Mouse (Mus musculus): ENCODE results near the gene Olfr523.

The Olfr523 gene

GRCm38 (mm10) chr7:140184206-140184605 lies 11.2 kb downstream of the Olfr523 start:
- no peak for DNase-seq

- peak in 1 of 2 experiments; percentile 18 for DNase-seq
Measured at GRCm38 (mm10) chr7:140186646-140187620, 13.9 kb downstream of the Olfr523 start.

GRCm38 (mm10) chr7:140187721-140188390 lies 14.8 kb downstream of the Olfr523 start:
- no peak for DNase-seq

- no peak for DNase-seq
Measured at GRCm38 (mm10) chr7:140188391-140189328, 15.6 kb downstream of the Olfr523 start.

DNA sequence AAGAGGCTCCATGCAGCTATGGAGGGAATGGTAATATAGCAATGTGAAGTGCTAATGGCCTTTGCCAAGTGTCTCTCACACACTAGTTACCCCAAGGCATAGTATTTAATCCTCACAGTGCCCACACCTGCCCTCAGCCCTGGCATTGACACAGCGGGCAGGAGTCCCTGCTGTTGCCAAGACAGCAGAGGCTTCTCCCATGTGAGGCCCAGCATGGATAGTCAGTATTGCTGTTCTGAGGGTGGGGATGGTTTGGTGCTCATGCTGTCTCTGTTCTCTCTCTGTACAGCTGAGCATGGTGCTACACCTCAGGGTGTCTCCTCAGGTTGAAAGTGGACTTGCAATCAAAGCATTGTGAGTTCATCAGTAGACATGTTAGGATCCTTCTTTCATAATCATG lies 17.4 kb downstream of the Olfr523 start:
- DNase-seq, result no peak

DNA sequence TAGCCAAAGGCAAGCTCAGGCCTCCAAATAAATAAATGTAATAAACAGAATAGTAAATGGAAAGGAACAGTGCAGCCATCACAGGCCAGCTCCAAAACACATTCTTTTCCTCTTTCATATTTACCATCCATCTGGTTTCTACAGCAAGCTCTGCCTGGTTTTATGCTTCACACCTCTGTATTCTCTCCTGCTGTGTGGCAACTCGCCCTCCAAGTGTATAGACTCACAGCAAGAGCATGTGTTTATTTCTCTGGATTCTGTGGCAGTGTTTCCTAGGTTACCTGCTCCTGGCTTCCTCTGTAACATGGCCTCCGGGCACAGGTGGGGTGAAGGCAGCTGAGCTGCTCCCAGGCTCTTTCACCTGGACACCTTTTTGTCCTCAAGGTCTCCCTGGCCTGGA lies 19.4 kb downstream of the Olfr523 start:
- DNase-seq, result no peak

DNA sequence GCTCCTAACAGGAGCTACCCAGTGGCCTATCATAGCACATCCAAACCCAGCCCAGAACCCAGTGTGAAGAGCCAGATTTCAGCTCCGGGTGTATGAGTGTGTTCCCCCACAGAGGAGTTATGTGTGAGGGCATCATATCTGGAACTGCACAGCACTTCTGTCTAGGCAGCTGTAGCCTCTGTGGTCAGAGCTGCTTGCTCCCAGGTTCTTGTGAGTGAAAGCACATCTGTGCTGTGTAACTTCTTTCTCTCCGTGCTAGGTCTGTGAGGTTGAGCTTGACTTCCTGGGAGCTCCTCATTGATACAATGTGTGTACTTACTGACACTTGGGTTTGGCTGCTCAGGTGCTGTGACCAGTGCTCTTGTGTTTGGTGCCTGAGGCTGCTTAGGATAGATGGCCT lies 19.8 kb downstream of the Olfr523 start:
- no peak for DNase-seq

GRCm38 (mm10) chr7:140194031-140194430 lies 21.0 kb downstream of the Olfr523 start:
- DNase-seq, result no peak

DNA sequence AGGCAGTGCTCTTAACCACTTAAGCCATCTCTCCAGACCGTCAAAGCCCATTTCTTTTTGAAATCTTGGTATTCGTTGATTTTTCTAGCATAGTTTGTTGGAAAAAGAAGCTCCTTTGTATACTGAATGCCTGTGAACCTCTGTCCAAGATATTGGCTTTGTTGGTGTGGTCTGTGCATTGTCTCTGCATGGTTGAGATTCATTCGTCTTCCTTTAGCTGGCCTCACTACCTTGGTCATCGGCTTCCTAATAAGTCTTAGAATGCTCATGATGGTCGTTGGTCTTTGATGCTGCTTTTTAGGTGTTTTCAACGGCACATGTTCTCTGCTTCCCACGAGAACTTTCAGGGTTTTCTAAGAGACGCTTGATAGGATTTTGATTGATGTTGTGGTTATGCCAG lies 23.0 kb downstream of the Olfr523 start:
- DNase-seq, result no peak

DNA sequence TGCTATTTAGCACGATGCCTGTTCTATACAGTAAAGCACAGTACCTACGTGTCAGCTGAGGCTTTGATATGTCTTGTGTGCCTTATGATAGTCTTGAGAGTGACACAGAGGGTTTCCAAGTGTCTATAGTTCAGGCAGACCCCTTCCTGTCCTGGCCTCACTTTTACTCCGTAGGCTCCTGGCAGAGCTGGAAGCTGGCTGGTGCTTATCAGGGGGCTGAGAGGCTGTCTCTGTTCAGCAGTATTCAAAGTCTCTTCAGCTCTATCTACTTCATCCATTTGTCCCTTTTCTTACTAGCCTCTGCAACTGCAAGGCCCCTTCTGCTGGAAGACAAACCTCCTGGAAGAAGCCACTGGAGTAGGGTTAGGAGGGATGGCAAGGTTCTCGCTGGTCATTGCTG lies 28.1 kb downstream of the Olfr523 start:
- no peak for DNase-seq

DNA sequence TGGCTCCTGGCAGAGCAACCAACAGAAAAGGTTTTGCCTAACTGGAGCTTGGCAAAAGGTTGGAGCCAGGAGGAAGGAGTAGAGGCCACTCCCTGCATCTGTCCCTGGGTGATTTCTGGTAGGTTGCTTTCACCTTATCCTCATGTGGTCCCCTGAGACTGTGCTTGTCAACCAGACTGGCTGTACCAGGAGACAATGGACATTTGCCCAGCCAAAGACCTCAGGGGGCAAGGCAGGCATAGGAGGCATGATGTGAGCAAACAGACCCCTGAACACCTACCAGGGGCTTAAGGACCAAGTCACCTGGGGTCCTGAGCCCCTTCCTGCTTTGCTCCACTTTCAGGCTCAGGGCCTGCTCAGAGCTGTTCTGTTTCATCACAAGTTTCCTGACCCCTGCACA lies 32.8 kb downstream of the Olfr523 start, which contains the start of gene Olfr524:
Olfr524 (minus strand) TSS at position 101 of the 400 bp plus-strand sequence.
- DNase-seq, result no peak

DNA sequence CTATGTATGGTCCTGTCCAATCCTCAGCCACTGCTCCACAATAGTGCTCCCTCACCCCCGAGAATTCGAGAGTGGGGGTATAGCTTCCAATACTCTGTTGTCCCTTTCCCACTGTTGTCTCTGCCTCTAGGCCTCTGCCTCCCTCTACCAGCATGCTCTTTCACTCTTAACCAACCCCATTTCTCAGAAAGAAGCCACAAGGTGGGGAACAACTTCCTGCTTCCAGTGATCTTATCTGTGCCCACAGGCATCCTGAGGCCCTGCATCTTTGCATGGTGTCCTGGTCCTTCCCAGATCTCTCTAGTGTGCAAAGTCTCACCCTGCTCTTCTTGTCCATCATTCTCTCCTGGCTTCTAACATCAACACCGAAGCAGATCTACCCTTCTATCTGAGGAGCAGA lies 33.9 kb downstream of the Olfr523 start:
- no peak for DNase-seq

GRCm38 (mm10) chr7:140208153-140208552 lies 35.1 kb downstream of the Olfr523 start:
- DNase-seq, result no peak

DNA sequence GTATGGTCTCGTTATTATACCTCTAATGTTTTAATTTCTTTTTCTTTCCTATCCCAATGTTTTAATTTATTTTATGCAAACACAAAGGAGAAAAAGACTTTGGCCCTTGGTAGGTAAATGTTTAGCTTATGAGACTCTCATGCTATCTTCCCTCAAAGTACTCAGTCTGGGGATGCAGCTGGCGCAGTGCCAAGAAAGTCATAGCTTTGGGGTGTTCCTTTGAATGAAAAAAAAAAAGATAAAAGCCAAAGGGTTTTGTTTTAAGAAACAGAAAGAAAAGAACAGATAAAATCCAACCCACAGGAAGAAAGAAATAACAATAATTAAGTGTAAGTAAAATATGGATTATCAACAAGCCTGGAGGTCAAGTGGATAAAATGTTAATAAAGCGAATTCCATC lies 35.7 kb downstream of the Olfr523 start:
- no peak for DNase-seq

GRCm38 (mm10) chr7:140213841-140214240 lies 40.8 kb downstream of the Olfr523 start:
- DNase-seq, result no peak

GRCm38 (mm10) chr7:140217967-140218366 lies 45.0 kb downstream of the Olfr523 start, which contains the start of gene Cd163l1:
Gene Cd163l1 (plus strand): TSS chr7:140218267.
- no peak for DNase-seq

- DNase-seq, result no peak
Measured at GRCm38 (mm10) chr7:140219268-140219667, 46.3 kb downstream of the Olfr523 start.

- no peak for DNase-seq
Measured at GRCm38 (mm10) chr7:140220375-140220774, 47.4 kb downstream of the Olfr523 start.

GRCm38 (mm10) chr7:140224209-140224608 lies 51.2 kb downstream of the Olfr523 start:
- DNase-seq, result no peak
